Mouse (Mus musculus) WW6 (cell line): ENCODE results near the gene Utp3.
"Not testable (repeated sequence)": the region's sequence is repeated elsewhere in the genome, so short reads cannot be mapped to it uniquely, and the experiment has no call there.

Experiments used
- DNase-seq: peaks from one replicate; pipeline ENCODE4 v3.0.0-alpha.2; 2013; ENCODE audit warnings: low read depth, low spot score

Gene Utp3

DNA sequence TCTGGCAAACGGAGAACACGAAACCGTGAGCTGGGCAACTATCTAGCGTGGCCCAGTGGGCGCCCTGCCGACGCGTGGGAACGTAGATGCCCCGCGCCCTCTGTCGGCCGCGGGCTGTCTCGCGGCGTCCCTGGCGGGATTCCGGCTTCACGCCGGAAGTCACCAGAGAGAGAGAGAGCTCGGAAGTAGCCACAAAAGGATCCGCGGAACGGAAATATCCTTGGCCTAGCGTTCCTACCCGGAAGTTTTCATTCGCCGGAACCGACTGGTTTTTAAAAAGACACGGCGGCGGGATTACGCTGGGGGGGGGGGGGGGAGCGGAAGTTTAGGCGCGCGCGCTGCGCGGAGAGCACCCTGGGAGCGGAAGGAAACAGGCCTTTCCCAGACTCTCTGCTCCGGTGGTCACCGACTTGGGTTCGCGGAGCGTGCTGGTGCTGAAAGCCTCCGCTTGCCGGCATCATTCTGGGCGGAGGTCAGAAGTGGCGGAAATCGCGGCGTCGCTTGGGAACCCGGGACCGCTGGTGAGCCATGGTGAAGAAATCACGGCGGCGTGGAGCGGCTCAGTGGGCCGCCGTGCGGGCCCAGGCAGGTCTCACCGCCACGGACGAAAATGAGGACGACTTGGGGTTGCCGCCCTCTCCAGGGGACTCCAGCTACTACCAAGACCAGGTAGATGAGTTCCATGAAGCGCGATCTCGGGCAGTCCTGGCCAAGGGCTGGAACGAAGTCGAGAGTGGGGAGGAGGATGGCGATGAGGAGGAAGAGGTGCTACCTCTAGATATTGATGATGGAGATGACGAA is at the start of gene Utp3:
Gene Utp3 (plus strand): TSS at position 377 of the 801 bp plus-strand sequence.
- peak; percentile 97 for DNase-seq

DNA sequence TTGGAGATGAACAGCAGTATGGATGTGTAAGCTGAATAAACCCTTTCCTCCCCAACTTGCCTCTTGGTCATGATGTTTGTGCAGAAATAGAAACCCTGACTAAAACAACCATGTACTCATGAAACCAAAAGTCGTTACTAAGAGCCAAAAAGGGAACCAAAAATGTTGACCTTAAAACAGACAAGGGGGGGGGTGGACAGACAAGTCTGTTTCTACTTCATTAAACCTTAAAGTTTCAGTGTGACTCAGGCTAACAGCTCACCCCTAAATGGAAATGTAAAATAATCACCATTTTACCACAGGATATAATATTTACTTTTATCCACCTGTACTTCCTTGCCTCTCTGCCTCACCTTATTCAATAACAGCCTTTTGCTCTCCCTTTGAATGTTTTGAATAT is 45.7 kb upstream of the Utp3 start:
- no peak for DNase-seq

DNA sequence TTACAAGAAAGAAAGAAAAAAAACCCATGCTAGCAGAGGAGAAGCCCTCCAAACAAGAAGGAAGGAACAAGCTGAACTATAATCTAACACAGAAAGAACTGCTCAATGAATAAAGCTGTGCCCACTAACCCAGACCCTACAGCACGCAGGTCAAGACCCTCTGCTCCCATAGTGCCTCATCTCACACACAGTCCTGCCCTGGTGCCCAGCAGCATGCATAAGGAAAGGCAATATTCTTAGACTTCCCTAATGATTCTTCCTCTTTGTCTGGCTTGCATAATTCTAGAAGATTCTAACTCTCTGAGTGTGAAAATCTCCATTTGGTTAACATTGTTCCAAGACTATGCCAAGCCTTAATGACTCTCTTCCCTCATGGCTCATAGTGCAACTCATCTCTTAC is 45.3 kb upstream of the Utp3 start:
- DNase-seq, result no peak

DNA sequence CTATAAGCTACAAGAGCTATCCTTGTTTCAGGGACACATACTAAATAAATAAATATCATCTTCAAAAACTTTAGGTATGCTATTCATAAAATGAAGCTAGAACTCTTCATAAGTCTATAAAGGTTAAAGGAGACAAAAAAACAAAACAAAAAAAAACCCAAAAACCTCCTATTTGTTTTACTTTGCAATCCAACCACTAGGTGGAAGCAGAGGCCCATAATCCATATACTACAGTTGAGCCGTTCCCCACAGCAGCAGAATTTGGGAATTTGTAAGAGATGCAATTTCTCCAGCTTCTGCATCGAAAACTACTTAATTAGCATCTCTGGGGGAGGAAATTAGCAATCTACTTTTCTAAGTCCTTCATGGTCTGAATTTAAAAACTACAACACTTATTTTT is 35.0 kb upstream of the Utp3 start:
- no peak for DNase-seq

DNA sequence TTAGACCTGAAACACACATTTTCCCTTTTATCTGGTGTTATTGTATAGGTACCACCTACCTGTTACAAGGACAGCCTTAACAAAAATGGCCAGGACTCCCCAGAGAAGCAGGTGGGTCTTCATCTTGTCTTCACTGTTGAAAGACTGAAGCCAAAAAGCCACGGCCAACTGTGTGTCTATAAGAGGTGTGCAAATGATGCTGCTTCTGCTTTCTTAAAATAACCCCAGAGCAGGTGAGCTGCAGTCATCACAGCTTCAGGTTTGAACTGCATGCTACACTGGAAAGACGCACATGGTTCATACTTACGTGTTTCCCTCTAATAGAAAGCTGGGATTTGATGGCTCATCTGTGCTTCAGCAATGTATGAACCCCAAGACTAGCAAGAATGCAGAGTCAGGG is 26.6 kb upstream of the Utp3 start, which contains the start of gene Jchain:
Gene Jchain (minus strand): TSS at position 235 of the 400 bp plus-strand sequence.
- DNase-seq, result no peak

DNA sequence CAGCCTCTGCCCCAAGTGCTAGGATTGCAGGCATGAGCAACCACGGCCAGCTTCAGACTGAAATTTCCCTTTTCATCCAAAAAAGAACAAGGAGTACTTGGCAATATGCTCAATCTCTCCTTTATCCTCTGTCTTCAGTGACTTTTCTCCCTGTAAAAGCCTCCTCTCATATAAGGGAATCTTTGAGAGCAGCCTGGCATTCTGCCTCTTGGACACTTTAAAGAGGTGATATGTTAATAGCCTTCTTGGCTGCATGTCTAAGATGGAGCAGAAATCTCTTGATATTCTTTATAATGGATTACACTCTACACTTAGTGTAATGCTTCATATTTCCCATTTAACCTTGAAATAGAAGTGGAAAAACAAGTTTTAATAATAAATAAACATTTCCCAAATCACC is 23.4 kb upstream of the Utp3 start:
- no peak for DNase-seq

DNA sequence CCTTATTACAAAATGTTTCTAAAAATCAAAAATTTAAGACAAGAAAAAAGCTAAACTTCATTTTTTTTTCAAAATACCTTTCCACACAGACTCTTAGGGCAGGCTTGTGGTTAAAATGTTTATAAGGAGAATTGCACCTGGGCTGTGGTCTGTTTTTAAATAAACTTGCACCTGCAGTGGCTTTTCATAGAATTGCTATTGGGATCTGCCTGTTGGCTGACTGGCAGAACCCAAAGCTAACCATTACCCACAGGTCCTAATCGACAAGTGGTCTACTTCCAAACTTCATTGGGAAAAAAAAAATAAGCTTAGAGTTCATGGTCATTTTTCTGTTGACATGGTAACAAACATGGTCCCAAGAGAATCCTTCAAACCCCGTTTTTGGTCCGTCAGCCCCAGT is 19.6 kb upstream of the Utp3 start:
- DNase-seq, result no peak

DNA sequence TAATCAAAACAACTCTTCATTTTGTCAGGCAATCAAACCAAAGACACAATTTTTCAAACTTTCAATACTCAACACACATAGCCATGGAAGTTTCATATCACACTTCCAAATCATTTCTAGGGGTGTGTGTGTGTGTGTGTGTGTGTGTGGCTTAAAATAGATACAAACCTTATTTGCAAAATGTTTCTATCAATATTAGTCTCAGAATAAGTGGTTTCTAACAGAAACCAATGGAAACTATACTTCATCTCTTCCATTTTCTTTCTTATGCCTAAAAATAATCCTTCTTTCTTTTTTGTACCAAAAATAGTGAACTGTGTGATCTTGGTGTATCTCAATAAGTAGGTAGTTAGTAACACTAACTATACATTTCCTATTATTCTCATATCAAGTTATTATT is 13.4 kb upstream of the Utp3 start:
- no peak for DNase-seq

DNA sequence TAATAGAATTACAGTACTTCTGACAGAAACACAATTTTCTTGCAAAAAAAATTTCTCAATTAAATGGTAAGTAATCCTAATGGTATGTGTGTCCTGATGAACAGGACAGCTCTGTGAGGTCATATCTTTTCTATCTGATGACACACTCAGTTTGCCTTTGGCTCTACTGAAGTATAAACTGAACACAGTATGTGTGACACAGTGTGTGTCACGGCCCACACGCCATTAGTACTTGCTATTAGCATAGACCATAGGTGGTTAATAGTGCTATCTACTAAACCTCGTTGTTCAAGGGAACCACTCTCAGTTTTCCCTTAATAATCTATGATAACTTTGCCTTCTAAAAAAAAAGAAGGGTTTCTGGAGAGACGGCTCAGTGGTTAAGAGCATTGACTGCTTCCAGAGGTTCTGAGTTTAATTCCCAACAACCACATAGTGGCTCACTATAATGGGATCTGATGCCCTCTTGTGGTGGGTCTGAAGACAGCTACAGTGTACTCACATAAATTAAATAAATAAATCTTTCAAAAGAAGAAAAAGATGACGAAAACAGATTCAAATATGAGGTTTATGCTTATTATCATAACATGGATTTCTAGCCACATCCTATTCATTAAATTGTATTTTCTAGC is 11.5 kb upstream of the Utp3 start:
- no peak for DNase-seq

DNA sequence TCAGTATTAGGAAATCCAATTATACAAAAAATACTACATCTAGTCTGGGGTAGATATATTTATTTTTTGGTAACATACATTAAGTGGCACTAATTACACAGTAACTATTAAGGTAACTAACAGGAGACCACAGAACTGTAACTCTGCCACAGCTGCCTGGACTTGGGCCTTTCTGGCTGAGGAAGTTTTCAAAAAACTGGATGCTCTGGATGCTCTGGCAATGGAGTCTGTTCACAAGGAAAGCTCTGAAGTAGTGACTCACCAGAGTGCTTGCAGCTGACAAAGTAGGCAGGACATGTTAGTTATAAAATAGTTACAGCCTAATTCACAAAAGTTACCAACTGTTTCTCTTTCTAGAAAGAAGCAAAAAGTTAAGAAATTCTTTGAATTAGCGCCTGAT is 9.9 kb upstream of the Utp3 start:
- DNase-seq, result not testable (repeated sequence)

DNA sequence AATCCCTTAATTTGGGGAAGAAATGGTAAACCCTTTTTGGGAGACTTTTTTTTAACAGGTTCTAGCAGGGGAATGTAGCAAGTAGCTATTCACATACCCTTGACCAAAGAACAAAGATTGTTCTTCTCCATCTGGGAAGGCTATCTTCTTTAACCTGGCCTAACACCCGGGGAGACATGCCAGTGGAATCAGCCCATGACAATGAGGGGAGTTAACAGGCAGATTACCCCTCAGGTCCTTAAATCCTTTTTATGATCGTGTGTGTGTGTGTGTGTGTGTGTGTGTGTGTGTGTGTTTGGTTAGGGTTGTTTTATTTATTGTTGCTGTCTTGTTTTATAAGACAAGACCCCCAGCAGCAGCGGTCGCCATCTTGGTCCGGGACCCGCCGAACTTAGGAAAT is 8.7 kb upstream of the Utp3 start:
- no peak for DNase-seq

DNA sequence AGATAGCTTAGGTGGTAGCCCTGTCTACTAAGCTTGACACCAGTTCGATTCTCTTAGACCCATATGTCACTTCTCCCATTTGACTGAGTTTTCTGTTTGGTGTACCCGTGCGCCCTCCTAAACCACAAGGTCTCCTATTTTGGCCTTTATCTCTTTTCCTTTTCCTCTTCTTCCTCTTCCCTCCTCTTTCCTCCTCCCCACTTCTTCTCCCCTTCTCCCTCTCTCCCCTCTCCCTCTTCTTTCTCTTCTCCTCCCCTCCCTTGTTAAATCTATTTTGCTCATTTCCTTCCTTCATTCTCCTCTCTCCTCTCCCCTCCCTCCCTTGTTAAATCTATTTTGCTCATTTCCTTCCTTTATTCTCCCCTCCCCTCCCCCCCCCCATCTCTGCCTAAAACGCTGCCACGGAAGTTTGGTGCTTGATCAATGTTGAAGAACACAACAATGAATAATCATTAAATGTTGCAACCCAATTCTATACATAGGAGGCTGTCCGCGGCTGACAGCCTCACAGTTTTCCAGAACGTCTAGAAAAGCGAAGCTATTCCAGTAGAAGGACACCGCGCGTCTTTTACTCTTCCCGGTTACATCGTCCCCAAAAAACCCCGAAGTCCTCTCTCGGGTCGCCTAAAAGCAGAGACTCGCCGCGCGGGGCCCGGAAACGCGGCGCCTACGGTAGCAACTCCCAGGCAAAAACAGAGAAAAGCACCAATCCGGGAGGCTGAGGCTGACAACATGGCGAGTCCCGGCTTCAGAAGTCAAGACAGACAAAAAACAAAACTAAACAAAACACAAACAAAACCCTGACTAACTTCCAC is 784 bp upstream of the Utp3 start:
- no peak for DNase-seq

DNA sequence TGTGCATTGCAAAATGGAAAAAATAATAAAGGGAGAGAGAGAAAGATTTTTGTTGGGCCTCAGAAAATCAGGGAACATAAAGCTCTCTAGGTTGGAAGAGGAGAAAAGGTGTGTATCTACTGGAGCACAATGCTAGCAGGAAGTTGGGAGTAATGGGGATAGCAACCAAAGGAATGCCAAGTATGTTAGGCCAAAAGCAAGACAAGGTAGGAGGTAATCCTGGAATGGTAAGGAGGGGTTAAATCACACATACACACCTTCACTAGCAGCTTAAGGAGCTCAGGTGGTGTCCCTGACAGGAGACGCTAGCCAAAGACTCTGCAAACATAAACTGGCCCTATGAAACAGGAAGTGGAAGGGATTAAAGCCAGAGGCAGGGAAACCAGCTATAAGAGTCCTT is 4.7 kb downstream of the Utp3 start:
- no peak for DNase-seq

DNA sequence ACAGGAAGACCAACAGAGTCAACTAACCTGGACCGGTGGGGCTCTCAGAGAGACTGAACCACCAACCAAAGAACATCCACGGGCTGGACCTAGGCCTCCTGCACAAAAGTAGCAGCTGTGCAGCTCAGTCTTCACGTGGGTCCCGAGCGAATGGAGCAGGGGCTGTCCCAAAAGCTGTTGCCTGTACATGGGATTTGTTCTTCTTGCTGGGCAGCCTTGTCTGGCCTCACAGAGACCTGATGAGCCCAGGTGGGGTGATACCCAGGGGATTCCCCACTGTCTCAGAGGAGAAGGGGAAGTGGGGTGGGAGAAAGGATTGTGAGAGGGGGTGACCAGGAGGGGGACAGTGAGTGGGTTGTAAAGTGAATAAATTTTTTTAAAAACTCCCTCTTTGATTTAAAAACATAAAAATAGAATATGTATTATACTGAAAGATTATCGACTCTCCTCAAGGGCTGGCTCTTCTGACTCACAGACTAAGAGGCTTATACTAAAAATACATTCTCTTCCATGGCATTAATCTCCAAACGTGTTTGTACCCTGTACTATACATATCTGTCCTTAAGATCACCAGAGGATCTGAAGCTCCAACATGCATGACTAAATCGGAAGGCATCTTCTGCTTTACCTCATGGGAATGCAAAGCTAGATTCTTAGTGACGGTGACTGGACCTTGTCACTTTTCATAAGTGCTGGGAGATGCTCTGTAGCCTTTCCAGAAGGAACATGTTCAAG is 7.0 kb downstream of the Utp3 start:
- no peak for DNase-seq

DNA sequence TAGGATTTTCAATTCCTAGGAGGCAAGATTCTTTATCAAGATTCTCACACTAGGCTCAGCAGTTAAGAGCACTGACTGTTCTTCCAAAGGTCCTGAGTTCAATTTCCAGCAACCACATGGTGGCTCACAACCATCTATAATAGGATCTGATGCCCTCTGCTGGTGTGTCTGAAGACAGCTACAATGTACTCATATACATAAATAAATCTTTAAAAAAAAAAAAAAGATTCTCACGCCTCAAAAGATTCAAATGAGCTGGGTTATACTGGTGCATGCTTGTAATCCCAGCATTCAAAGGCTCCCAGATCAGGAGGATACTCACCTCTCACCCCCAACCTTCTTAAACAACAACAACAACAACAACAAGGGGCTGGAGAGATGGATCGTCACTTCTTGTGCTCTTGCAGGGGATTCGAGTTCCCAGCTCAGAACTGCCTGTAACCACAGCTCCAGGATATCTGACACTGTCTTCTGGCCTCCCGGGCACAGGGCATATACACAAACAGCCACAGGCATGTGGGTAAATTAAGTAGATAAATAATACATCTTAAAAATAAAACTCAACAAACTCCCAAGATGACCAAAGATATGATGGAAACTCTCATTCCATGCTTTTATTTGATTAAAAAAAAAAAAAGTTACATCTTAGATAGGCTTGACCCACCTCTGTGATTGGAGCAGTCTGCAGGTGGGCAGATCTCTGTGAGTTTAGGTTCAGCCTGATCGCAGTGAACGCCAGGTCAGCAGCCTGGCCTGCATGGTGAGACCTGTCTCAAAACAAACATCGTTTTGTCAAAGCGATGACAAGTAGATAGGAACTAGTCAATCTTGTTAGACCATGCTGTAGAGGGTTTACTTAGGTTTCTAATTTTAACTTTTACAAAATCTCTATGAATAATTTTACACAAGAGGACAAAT is 8.9 kb downstream of the Utp3 start:
- no peak for DNase-seq

DNA sequence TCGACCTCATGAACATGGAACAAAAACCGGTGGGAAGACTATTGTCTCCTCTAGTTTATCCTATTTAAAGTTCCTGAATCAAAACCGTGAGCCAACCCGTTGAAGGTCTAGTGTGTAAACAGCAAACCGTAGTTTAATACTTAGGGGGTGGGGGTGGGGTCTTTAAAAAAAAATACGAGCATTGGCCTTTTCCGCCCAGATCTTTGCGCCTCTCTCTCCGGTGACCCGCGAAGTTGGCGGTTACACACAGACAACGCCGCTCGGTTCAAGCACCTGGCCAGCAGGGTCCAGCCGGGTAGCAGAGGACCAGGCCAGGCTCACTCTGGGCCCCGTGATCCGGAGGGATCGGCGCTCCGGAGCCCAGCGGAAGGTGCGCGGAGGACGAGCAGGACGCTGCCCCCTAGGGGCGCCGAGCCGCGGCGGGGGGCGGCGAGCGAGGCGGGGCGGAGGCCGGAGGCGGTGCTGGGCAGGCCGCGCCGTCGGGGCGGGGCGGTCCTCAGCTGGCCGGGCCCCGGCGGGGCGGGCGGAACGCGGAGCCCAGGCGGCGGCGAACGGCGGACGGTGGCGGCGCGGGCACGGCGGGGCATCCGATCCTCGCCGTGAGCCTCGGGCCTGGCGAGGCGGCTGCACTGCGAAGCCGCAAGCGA is 10.4 kb downstream of the Utp3 start, which contains the start of gene Rufy3:
Gene Rufy3 (plus strand): TSS at position 540 of the 647 bp plus-strand sequence.
- no peak for DNase-seq

DNA sequence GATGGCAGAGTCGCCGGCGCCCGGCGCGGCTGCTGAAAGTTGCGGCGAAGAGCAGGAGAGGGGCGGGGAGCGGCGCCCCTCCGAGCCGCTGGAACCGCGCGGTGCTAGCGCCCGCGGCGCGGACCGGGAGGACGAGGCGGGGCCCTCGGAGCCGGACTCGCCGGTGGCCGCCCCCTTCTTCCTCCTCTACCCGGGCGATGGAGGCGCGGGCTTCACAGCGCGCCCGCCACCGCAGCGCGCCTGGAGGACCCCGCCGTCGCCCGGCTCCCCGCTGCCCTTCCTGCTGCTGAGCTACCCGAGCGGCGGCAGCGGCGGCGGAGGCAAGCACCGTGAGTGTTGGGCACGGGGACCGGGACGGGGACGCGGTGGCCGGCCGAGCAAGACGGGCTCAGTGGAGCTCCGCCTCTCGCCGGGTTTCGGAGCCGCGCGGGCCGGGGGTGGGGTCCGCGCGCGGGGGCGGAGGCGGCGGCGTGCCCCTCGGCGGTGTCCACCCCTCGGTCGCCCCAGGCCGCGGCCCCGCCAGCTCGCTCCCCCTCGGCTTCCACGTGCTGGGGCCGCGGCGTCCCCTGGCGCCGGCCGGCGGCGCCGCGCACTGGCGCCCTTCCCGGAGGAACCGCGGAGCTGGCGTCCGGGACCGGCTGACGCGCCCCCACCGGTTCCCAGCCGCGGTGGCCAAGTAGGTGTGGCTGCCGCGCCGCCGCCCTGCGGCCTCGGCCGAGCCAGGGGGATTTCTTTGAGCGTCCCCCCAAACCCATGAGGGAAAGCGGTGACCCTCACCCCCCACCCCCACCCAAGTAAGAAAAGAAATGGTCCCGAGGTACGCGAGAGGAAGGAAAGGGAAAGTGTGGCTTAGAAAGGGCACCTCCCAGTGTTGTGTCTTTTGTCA is 11.1 kb downstream of the Utp3 start:
- no peak for DNase-seq

DNA sequence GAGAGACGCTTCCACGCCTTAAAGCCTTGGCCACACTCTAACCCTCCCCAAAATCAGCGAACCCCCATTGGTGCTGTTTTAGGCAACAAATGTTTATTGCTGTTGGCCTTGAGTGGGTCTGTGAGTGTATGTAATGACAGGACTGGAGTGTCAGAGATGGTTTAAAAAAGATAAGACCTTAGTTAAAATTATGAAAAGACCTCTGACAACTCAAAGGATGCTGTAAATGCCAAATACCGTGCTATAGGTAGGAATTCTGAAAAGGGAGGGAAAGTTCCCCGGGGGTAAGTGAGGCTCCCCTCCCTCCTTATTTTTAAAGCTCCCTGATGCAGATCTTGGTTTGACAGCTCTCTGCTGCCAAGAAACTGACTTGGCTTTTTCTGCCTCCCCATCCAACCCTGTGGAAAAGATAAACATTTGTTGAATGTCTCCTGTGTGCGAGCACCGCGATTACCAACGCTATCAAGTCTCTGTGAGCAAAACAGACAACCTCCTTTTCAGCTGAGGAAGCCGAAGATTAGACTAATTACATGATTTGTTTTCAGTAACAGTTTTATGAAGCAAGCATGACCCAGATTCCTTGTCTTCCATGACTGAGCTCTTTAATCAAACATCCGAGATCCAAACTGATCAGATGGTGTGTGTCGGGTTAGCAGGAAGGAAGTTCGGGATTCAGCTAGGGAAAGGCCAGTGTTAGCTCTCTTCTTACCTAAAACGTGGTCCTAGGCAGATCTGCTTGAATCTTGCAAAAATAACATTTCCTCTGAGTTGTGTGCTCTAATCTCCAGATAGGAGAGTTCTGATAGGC is 12.0 kb downstream of the Utp3 start:
- DNase-seq, result no peak
